Mouse (Mus musculus) testis, postnatal 10 days (tissue): ENCODE results near the gene Trak1.
A peak's percentile ranks its signal among the peaks of the same experiment; 100 is the strongest.
"Not testable (repeated sequence)": the region's sequence is repeated elsewhere in the genome, so short reads cannot be mapped to it uniquely, and the experiment has no call there.

Experiments used
- DNase-seq: peaks from one replicate; pipeline ENCODE4 v3.0.0; 2021; ENCODE audit warnings: low spot score

Gene Trak1

DNA sequence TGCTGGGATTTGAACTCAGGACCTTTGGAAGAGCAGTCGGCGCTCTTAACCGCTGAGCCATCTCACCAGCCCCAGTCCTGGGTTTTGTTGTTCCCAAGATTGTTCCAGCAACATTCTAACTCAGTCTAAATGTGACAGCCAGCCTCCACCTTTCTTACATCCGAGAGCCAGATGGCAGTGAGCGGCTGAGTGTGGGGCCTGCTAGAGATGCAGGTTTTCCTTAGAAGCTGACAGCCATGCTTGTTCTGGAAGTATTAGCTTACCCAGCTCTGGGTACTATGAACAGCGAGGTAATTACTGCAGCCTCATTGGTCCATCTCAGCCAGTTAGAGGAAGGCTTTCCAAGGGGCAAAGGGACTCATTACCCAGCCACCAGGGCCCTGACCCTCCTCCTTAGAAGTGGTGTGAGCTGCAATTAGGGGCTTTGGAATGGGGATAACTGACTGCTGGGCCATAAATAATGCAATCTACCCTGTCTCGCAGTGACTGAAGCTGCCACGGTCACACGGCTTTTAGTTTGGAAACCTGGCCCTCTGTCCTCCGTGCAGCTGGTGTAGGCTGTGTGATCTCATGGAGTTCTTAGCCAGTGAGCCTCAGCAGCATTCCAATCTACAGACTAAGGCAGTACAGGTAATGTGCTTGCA, 22.1 kb downstream of the Trak1 start:
- DNase-seq = no peak

DNA sequence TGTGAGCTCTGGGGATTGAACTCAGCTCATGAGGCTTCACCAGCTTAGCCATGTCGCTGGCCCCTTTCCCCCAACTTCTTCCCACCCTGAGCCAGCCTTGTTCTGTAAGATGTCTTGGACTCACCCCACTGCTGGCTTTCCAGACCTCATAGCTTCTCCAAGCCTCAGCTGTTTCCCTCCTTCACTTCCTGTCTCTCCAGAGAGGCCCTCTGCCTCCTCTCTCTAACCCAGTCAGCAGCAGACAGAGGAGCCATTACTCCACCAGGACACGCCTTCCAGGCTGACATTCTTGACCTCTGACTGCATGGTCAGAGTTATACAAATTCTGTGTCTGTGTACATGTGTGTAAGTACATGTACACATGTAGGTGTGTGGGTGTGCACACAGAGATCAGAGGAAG, 23.1 kb downstream of the Trak1 start:
- no peak for DNase-seq

DNA sequence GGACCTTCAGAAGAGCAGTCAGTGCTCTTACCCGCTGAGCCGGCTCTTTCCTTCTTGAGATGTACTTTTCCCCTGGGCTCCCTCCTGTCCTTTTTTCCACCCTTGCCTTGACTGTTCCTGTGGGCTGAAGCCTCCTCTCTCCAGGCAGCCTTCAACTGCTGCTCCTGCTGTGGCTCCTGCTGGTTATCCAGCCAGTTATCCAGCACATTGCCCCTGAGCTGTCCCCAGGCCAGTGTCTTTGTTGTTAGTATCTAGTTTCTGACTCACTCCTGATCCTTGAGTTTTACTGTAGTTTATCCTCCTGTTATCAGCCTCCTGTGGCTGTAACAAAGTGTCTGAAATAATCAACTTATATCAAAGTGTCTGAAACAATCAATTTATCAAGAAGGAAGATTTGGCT, 23.8 kb downstream of the Trak1 start:
- no peak for DNase-seq

DNA sequence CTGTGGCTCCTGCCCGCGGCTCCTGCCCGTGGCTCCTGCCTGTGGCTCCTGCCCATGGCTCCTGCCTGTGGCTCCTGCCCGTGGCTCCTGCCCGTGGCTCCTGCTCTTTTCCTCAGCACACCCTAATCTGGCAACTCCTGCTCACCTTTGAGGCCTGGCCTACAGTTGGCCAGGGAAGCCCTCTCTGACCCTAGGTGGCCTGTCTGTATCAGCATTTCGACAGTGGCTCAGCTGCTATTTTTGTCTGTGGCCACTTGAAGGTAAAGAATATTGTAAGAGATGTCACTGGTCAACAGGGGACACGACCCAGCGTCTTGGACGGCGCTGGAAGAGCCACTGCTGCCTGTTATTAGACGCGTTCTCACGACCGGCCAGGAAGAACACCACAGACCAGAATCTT, 24.7 kb downstream of the Trak1 start:
- no peak for DNase-seq

DNA sequence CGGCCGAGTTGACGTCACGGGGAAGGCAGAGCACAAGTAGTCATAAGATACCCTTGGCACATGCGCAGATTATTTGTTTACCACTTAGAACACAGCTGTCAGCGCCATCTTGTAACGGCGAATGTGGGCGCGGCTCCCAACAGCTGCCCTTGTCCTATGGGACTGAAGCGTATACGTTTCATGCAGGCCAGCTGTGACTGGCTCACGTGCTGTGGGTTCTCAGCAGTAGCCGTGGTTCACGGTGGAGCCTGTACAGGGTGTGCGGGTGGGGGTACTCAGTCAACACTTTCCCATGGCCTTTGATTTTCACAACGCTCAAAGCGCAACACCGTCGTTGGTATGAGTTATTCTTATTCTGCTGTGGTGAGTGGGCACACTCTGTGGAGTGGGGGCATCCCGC, 31.0 kb downstream of the Trak1 start:
- not testable (repeated sequence) for DNase-seq

DNA sequence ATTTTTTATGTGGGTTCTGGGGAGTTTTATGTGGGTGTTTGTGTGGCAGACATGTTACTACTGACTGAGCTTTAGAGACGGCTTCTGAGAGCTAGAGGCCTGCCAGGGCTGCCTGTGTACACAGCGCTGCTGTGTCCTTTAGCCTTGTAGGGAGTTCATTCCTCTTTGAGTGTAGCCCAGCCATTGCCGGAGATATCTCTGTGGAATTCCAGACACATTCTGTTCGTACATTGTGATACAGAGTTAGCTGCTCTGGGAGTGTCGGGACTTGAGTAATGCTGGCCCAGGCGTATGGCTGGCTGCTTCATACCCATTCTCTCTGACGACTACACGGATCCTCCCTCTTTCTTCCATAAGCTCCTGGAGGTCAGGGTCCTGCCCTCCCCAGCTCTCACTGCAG, 31.9 kb downstream of the Trak1 start:
- DNase-seq = no peak

DNA sequence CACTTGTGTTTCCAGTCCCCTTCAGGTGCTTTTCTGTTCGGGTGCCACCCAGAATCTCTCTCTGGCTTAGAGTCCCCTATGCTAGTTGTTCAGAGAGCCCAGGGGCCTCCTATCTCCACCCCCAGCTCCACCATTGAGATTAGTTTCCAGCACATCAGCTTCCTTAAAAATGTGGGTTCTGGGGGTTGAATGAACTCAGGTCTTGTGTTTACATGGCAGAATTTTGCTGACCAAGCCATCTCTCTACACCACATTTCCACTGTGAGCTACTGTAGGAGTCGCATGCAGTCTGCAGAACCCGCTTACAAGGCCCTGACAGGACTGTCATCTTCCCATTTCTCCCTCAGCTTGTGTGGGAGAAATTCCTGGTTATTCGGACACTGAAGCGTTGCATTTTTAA, 32.8 kb downstream of the Trak1 start:
- DNase-seq = no peak

DNA sequence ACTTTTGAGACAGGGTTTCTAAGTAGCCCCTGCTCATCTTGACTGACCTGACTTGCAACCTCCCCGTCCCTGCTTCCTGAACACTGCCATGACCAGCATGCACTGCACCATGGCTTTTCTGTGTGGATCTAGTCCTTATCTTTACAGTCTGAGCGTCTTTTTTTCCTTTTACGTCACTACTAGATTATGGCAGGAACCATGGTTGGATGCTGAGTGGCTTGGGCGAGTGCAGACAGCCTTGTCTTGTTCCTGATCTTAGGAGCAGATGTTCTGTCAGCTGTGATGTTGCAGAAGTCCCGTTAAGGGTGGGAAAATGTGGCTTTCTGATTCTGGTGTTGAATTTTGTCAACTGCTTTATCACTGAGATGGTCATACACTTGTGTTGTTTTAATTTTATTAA, 34.1 kb downstream of the Trak1 start:
- no peak for DNase-seq

DNA sequence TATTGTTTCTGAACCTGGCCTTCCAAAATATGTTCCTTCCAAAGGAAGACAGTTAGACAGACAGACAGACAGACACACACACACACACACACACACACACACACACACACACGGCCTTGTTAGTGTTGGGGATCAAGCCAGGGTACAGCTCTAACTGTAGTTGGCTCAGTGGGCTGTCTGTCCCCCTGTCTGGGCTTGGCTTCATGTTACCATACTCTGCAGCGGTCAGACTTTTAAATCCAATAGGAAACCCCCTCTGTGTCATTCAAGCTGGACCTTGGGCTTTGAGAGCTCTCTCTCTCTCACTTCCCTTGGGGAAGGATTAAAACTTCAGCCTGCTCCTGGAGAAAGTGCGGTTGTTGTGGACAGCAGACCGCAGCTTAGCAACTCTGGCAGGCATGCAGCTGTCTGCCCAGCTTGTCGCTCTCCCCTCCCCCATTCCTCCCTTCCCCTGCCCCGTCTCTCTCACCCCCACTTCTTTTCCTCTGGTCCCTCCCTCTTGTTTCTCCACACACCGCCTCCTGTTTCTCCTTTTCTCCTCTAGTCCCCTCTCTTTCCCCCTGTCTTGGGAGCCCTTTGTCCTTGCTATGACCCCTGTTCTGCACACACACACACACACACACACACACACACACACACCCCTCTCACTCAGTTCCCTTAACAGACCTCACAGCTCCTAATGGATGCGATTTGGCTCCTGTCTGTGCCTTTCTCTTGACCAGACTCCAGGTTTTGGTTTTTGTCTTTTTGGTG, 34.8 kb downstream of the Trak1 start:
- peak; percentile 78 for DNase-seq

DNA sequence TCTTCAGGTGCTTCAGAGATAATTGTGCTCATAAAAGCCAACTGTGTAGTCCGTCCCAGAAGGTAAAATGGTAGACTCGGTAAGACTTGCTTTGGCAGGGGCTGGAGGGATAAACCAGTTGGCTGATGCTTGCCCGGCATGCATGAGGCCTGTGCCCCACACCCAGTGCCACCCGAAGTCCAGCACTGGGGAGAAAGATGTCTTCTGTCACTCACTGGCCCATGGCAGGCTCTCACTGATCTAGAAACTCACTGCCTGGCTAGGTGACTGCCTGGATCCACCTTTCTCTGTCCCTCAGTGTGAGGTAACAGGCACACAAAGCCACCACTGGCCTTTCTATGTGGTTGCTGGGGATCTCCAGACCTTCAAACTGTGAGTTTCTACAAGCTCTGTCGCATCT, 36.3 kb downstream of the Trak1 start:
- DNase-seq = no peak

DNA sequence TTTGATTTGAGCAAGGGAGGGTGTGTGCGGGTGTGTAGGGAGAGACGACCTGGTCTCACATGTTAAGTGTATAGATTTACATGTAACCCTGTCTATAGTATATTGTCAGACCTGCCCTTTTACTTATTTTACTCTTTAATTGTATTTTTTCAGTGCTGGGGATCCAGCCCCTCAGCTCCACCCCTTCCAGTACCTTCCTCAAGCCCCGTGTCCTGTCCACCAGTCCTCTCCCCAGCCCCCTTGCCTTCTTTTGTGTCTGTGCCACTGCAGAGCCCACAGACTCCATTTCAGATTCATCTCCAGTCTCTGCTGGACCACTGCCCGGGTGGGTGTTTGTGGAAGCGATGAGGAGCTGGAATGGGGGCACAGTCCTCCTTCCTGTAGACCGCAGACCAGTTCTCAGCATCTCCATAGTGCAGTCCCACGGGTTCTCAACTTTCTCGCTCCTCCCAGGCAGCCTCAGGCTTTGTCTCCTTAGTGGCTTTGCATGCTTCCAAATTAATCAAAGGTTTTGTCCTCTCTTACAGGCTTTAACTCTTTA, 37.1 kb downstream of the Trak1 start:
- no peak for DNase-seq

DNA sequence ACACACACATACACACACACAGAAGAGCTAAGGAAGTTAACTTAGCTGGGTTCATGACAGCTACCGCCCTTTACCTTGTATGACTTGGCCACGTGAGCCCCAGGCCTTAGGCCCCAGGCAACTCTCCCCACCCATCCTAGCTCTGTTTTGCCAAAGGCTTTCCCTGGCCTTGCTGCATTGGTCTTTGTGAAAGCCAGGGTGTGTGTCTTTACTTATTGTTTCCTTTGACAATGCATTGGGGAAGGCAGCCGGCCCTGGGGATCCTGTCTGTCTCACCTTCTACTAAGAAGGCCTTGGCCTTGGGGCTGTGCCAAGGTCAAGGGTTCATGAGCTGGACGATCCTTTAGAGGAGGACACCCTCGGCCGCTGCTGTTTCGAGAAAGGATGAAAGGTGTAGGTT, 38.3 kb downstream of the Trak1 start:
- DNase-seq = no peak

DNA sequence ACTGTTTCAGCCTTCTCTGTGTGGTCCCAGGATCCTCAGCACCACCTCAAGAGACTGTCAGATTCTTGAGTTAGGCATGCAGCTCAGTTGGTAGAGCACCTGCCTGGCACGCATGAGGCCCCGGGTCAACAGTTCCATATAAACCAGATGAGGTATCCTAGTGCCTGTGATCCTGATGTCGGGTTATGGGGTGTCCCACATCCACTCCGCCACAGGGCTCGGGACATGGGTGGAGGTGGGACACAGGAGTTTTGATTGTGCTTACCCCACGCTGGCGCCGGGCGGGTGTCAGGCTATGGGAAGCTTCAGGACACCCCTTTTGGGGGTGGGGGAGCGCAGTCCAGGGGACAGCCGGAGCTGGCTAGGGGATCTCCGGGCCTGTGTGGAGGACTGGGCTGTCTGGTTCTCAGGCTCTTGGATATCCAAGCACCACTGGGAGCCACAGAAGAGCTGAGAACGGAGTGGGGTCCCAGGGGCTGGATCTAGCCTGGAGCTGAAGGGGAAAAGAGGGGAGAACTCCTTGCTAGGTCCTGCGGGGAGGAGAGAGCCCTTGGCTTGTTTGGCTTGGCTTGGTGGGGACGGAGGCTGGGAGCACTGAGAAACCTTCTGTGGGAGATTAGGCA, 39.1 kb downstream of the Trak1 start:
- no peak for DNase-seq

DNA sequence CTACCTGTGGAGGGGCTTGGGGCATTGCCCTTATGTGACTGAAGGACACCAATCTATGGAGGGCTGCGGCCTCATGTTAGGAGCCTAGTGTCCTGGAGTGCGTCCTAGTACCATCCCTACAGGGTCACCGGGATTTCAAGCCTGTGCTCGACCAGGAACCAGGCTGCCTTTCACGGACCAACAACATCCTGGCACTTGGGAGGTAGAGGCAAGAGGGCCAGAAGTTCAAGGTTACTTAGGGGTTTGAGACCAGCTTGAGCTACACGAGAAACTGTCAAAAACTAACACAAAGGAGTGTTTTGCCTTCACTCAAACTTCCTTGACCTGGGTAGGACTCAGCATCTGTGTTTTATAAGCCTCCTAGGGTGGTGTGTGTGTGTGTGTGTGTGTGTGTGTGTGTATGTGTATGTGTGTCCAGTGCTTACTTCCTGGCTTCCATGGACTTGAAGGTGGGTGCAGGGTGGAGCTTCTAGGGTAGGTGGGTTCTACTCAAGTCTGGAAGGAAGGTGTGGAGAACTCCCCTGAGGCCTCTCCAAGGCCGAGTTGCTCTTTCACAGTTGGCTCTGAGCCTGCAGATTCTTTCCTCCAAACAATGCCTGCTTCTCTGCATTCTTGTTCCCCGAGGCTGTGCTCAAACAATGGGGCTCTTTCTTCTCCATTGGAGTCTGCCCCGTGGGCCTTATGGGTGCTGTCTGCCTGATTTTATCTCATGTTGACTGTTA, 40.1 kb downstream of the Trak1 start:
- DNase-seq = peak; percentile 74

DNA sequence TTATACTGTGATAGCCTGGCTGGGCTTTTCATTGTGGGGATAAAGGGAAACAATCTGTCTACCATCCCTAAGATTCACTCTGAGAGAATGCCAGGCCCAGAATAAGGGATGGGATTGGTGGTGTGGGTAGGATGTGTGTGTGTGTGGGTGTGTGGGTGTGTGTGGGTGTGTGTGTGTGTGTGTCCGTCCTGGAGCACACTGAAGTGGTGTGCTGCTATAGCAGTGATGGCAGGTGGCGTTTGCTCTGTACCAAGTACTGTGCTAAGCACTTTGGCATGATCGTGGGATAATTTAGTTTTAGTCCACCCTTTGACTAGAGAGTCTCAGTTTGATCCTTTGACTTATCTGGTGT, 40.6 kb downstream of the Trak1 start:
- DNase-seq = no peak

DNA sequence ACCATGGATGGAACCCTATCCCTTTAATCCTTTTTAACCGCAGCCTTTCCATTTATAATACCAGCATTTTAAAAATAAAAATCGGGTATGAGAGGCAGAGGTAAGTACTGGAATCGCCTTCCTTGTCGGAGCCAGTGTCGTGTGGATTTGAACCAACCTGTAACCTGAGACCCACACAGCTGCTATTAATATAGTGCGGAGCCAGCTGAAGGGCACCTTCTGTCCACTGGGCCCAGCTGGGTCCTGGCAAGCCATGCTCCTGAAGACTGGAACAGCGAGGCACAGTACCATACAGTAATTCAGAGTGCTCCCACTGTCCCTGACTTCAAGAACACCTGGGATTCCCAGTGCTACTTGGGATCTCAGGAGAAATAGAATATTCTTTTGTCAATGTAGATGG, 44.5 kb downstream of the Trak1 start:
- DNase-seq = no peak

DNA sequence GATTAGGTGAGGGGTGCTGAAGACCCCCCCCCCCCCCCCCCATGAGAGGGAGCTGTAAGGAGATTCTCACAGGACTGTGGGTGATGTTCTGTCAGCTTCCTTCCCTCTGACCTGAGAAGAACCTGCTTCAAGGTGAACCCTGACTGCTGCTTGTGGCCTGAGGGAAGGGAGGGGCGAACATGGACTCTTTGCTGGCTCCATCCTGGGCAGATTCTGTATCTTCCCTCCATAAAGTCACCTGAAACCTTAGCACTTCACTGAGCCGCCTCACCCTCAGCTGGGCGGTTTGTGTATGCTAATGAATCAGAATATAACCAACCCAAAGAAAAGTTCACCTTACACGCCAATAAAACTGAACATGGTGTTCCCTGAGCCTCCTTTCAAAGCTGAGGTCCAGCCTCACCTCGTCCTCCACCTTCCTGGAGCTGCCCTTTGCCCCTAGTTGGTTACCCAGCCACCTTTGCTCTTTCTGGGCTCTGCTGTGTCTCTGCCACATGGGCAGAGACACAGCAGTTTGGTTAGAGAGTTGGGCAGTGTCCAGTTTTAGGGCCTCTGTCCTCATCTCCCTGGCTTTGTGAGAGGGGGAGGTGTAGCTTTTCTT, 45.3 kb downstream of the Trak1 start:
- no peak for DNase-seq

DNA sequence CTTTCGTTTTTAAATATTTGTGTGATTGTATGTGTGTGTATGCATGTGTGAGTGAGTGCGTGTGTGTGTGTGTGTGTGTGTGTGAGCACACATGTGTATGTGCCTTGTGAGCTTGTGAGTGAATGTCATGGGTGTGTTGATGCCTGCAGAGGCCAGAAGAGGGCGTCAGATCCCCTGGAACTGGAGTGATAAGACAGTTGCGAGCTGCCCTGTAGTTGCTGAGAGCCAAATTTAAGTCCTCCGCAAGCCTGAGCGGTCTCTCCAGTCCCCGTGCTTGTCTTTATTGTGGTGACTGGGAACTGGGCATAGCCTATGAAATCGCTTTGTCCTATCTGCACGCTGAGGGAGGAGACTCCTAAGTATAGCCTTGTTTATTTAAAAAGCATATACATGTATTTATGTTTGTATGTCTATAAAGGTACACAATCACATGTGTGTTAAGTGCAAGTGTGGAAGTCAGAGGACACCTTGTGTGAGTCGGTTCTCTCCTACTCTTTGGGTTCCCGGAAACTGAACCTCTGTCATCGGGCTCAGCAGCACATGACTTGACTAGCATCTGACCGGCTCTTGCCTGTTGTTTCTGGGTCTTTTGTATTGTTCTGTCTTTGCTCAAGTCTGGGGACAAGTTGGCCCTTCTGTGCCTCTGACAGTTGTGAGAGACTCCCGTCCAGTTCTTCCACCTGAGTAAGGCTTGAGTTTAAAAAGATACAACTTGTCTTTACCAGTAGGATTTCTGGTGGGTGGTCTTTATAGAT, 46.0 kb downstream of the Trak1 start:
- DNase-seq = no peak

DNA sequence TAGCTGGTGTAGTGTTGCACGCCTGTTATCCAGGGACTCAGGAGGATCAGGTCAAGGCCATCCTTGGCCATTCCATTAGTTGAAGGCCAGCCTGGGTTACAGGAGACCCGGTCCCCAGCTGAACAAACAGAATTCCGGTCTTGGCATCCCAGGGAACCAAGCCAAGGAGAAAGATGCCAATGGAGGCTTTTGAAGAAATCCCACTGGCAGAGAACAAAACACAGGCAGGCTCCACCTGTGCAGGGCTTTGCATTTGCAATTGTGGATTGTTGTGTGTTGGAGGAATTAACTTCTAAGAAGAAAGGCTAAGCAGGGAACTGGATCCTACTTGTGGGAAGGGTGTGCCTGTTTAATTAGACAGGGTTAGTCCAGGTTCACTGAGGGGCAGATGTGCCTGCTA, 47.0 kb downstream of the Trak1 start:
- no peak for DNase-seq

DNA sequence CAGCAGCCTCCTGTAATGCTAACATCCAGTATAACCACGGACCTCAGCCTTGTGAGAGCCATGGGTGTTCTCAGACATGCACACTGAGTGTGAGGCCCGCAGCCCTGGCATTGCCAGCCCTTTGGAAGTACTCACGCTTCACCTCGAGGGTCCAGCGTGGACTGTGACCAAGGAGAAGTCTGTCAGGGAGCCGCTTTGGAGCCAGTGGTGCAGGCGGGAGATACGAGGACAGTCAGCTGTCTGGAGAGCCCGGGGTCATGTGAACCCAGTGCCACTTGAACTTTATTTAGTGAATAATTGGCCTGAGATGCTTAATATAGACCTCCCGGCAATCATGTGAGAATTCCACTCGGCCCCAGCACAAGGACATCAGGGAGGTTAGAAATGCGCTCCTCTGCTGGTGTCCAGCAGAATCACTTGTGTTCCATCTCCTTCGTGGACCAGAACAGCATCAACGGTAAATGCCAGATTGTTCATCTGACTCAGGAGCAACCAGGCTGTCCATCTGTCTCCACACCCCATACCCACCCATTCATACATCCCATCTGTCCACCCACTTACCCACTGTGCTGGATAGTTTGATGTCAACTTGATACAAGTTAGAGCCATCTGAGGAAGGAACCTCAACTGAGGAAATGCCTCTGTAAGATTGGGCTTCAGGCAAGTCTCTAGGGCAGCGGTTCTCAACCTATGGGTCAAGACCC, 48.3 kb downstream of the Trak1 start:
- no peak for DNase-seq

DNA sequence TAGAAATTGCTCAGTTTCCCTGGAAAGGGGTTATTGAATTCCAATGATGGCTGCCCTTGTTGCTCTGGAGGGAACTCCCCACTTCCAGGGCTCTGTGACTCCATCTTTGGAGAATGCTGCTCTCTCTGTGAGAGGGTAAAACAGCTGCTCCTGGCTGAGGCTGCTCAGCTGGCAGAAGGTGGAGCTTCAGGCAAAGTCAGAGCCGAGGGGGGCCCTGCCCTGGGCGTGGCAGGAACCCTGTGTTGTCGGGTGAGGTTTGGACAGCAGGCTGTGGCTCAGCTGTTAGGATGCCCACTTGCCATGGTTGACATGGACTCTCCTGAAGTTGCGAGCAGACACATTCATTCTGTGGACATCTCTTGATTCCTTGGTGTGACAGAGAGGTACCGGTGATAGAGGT, 49.3 kb downstream of the Trak1 start:
- DNase-seq = no peak
